Mouse (Mus musculus): ENCODE measurements around the gene Cradd. TPM values are rescaled to one million over a fixed set of nuclear protein-coding genes. Genes with fewer than 3 reads are reported as not detected.

The Cradd gene
- polyA plus RNA-seq, 1 experiment from 2014 or later, result 10.4 TPM

- Histone ChIP-seq H3K4me3 (ENCODE audit: low read length) (no peak overlapping the region), H3K27ac (ENCODE audit: low read length) (no peak overlapping the region), H3K27me3 (ENCODE audit: insufficient read depth, low read length) (no peaks in the 10 kb centered on the region), H3K9ac (replicated peaks; ENCODE audit: low read length) (no peak overlapping the region), H3K9me3 (ENCODE audit: low read length) (no peaks in the 10 kb centered on the region), H3K4me2 (replicated peaks; ENCODE audit: low read depth, low read length) (no peak overlapping the region), H3K36me3 (ENCODE audit: insufficient read depth, low read length) (no peaks in the 10 kb centered on the region), H3K4me1 (ENCODE audit: insufficient read depth, low read length) (peaks cover 6% of the 10 kb centered on the region; the same call in 1 of the 2 replicates)
- WGBS, result 64% methylated on average over 9 of the region's 9 CpGs
- no peak for ATAC-seq (ENCODE audit: low FRiP score, low TSS enrichment)
Measured at GRCm38 (mm10) chr10:95218683-95219060, 105.3 kb downstream of the Cradd start.

- H3K4me1 ChIP-seq (ENCODE audit: insufficient read depth, low read length), result peaks cover 6% of the 10 kb centered on the region; the same call in 1 of the 2 replicates
- H3K4me3 ChIP-seq (ENCODE audit: low read length), result no peak overlapping the region
- no peak overlapping the region for H3K9ac ChIP-seq (replicated peaks; ENCODE audit: low read length)
- 0 out of 2 replicates have a peak overlapping the region, but pooled peaks have one; percentile 4 for H3K4me2 ChIP-seq (replicated peaks; ENCODE audit: low read depth, low read length)
- no peak overlapping the region for H3K27ac ChIP-seq (ENCODE audit: low read length)
- 0 out of 2 replicates have a peak, but pooled peaks have one; percentile 31 for ATAC-seq (ENCODE audit: low FRiP score, low TSS enrichment)
- H3K9me3 ChIP-seq (ENCODE audit: low read length), result no peaks in the 10 kb centered on the region
- 47% methylated on average over 18 of the region's 18 CpGs for WGBS
- no peaks in the 10 kb centered on the region for H3K27me3 ChIP-seq (ENCODE audit: insufficient read depth, low read length)
- no peaks in the 10 kb centered on the region for H3K36me3 ChIP-seq (ENCODE audit: insufficient read depth, low read length)
Measured at GRCm38 (mm10) chr10:95217956-95218682, 105.8 kb downstream of the Cradd start.

GRCm38 (mm10) chr10:95215324-95215723 is 108.6 kb downstream of the Cradd start:
- H3K4me2 ChIP-seq (replicated peaks; ENCODE audit: low read depth, low read length), result no peak overlapping the region
- 89% methylated on average over 15 of the region's 15 CpGs for WGBS
- no peak for ATAC-seq (ENCODE audit: low FRiP score, low TSS enrichment)

GRCm38 (mm10) chr10:95213820-95214219 is 110.1 kb downstream of the Cradd start:
- Histone ChIP-seq H3K27ac (ENCODE audit: low read length) (no peak overlapping the region), H3K4me3 (ENCODE audit: low read length) (no peak overlapping the region), H3K27me3 (ENCODE audit: insufficient read depth, low read length) (no peaks in the 10 kb centered on the region), H3K4me2 (replicated peaks; ENCODE audit: low read depth, low read length) (no peak overlapping the region), H3K9me3 (ENCODE audit: low read length) (no peaks in the 10 kb centered on the region), H3K36me3 (ENCODE audit: insufficient read depth, low read length) (no peaks in the 10 kb centered on the region), H3K9ac (replicated peaks; ENCODE audit: low read length) (no peak overlapping the region), H3K4me1 (ENCODE audit: insufficient read depth, low read length) (peaks cover 5% of the 10 kb centered on the region; the same call in 1 of the 2 replicates)
- WGBS, result 68% methylated on average over 9 of the region's 9 CpGs
- no peak for ATAC-seq (ENCODE audit: low FRiP score, low TSS enrichment)

More at GRCm38 (mm10) chr10:95215324-95215723, 108.6 kb downstream of the Cradd start:
- H3K27me3 ChIP-seq (ENCODE audit: insufficient read depth, low read length), result no peaks in the 10 kb centered on the region
- H3K9me3 ChIP-seq (ENCODE audit: low read length), result no peaks in the 10 kb centered on the region
- no peak overlapping the region for H3K27ac ChIP-seq (ENCODE audit: low read length)
- no peaks in the 10 kb centered on the region for H3K36me3 ChIP-seq (ENCODE audit: insufficient read depth, low read length)
- peaks cover 6% of the 10 kb centered on the region; the same call in 1 of the 2 replicates for H3K4me1 ChIP-seq (ENCODE audit: insufficient read depth, low read length)
- no peak overlapping the region for H3K4me3 ChIP-seq (ENCODE audit: low read length)
- no peak overlapping the region for H3K9ac ChIP-seq (replicated peaks; ENCODE audit: low read length)

- no peaks in the 10 kb centered on the region for H3K4me1 ChIP-seq (ENCODE audit: insufficient read depth, low read length)
- no peak overlapping the region for H3K4me3 ChIP-seq (ENCODE audit: low read length)
- H3K9ac ChIP-seq (replicated peaks; ENCODE audit: low read length), result no peak overlapping the region
- no peak overlapping the region for H3K4me2 ChIP-seq (replicated peaks; ENCODE audit: low read depth, low read length)
- ATAC-seq (ENCODE audit: low FRiP score, low TSS enrichment), result no peak
- no peaks in the 10 kb centered on the region for H3K27me3 ChIP-seq (ENCODE audit: insufficient read depth, low read length)
- WGBS, result 69% methylated on average over 8 of the region's 8 CpGs
- no peaks in the 10 kb centered on the region for H3K36me3 ChIP-seq (ENCODE audit: insufficient read depth, low read length)
- H3K27ac ChIP-seq (ENCODE audit: low read length), result no peak overlapping the region
- no peaks in the 10 kb centered on the region for H3K9me3 ChIP-seq (ENCODE audit: low read length)
Measured at GRCm38 (mm10) chr10:95213311-95213710, 110.6 kb downstream of the Cradd start.

GRCm38 (mm10) chr10:95211660-95212059 is 112.3 kb downstream of the Cradd start:
- no peak overlapping the region for H3K4me3 ChIP-seq (ENCODE audit: low read length)
- H3K27ac ChIP-seq (ENCODE audit: low read length), result no peak overlapping the region
- H3K36me3 ChIP-seq (ENCODE audit: insufficient read depth, low read length), result no peaks in the 10 kb centered on the region
- WGBS, result 92% methylated on average over 8 of the region's 8 CpGs
- H3K9ac ChIP-seq (replicated peaks; ENCODE audit: low read length), result no peak overlapping the region
- H3K9me3 ChIP-seq (ENCODE audit: low read length), result no peaks in the 10 kb centered on the region
- H3K4me2 ChIP-seq (replicated peaks; ENCODE audit: low read depth, low read length), result no peak overlapping the region
- no peaks in the 10 kb centered on the region for H3K4me1 ChIP-seq (ENCODE audit: insufficient read depth, low read length)
- no peaks in the 10 kb centered on the region for H3K27me3 ChIP-seq (ENCODE audit: insufficient read depth, low read length)
- no peak for ATAC-seq (ENCODE audit: low FRiP score, low TSS enrichment)

GRCm38 (mm10) chr10:95210664-95211372 is 113.1 kb downstream of the Cradd start:
- Histone ChIP-seq H3K36me3 (ENCODE audit: insufficient read depth, low read length) (no peaks in the 10 kb centered on the region), H3K9ac (replicated peaks; ENCODE audit: low read length) (no peak overlapping the region), H3K27me3 (ENCODE audit: insufficient read depth, low read length) (no peaks in the 10 kb centered on the region), H3K4me1 (ENCODE audit: insufficient read depth, low read length) (no peaks in the 10 kb centered on the region), H3K27ac (ENCODE audit: low read length) (no peak overlapping the region), H3K4me2 (replicated peaks; ENCODE audit: low read depth, low read length) (no peak overlapping the region), H3K4me3 (ENCODE audit: low read length) (no peak overlapping the region), H3K9me3 (ENCODE audit: low read length) (no peaks in the 10 kb centered on the region)
- ATAC-seq (ENCODE audit: low FRiP score, low TSS enrichment), result no peak
- 78% methylated on average over 7 of the region's 7 CpGs for WGBS

- H3K9me3 ChIP-seq (ENCODE audit: low read length), result no peaks in the 10 kb centered on the region
- H3K27ac ChIP-seq (ENCODE audit: low read length), result no peak overlapping the region
- H3K4me2 ChIP-seq (replicated peaks; ENCODE audit: low read depth, low read length), result no peak overlapping the region
- no peak for ATAC-seq (ENCODE audit: low FRiP score, low TSS enrichment)
- H3K4me1 ChIP-seq (ENCODE audit: insufficient read depth, low read length), result no peaks in the 10 kb centered on the region
- H3K27me3 ChIP-seq (ENCODE audit: insufficient read depth, low read length), result no peaks in the 10 kb centered on the region
- whole genome bisulfite sequencing, result 79% methylated on average over 4 of the region's 4 CpGs
- H3K4me3 ChIP-seq (ENCODE audit: low read length), result no peak overlapping the region
- H3K36me3 ChIP-seq (ENCODE audit: insufficient read depth, low read length), result no peaks in the 10 kb centered on the region
- no peak overlapping the region for H3K9ac ChIP-seq (replicated peaks; ENCODE audit: low read length)
Measured at GRCm38 (mm10) chr10:95210167-95210566, 113.8 kb downstream of the Cradd start.

- Histone ChIP-seq H3K9ac (replicated peaks; ENCODE audit: low read length) (no peak overlapping the region), H3K27ac (ENCODE audit: low read length) (no peak overlapping the region), H3K4me1 (ENCODE audit: insufficient read depth, low read length) (no peaks in the 10 kb centered on the region), H3K9me3 (ENCODE audit: low read length) (no peaks in the 10 kb centered on the region), H3K36me3 (ENCODE audit: insufficient read depth, low read length) (no peaks in the 10 kb centered on the region), H3K4me3 (ENCODE audit: low read length) (no peak overlapping the region), H3K27me3 (ENCODE audit: insufficient read depth, low read length) (no peaks in the 10 kb centered on the region), H3K4me2 (replicated peaks; ENCODE audit: low read depth, low read length) (no peak overlapping the region)
- no peak for ATAC-seq (ENCODE audit: low FRiP score, low TSS enrichment)
- WGBS, result 92% methylated on average over 8 of the region's 8 CpGs
Measured at GRCm38 (mm10) chr10:95207423-95207822, 116.5 kb downstream of the Cradd start.

- Histone ChIP-seq H3K27ac (ENCODE audit: low read length) (no peak overlapping the region), H3K27me3 (ENCODE audit: insufficient read depth, low read length) (no peaks in the 10 kb centered on the region), H3K9ac (replicated peaks; ENCODE audit: low read length) (no peak overlapping the region), H3K36me3 (ENCODE audit: insufficient read depth, low read length) (no peaks in the 10 kb centered on the region), H3K9me3 (ENCODE audit: low read length) (no peaks in the 10 kb centered on the region), H3K4me2 (replicated peaks; ENCODE audit: low read depth, low read length) (no peak overlapping the region), H3K4me1 (ENCODE audit: insufficient read depth, low read length) (no peaks in the 10 kb centered on the region), H3K4me3 (ENCODE audit: low read length) (no peak overlapping the region)
- 87% methylated on average over 8 of the region's 8 CpGs for WGBS
- ATAC-seq (ENCODE audit: low FRiP score, low TSS enrichment), result no peak
Measured at GRCm38 (mm10) chr10:95201514-95201913, 122.4 kb downstream of the Cradd start.

All from kidney, embryonic 16.5 days (tissue).